Mouse (Mus musculus) liver, adult 2 months (tissue): ENCODE results near the gene Rbl1. TPM values are rescaled to one million over a fixed set of nuclear protein-coding genes. Genes with fewer than 3 reads are reported as not detected.

Experiments
- DNase-seq: peaks from one replicate; pipeline ENCODE4 v3.0.0-alpha.2; 2011; ENCODE audit warnings: low read depth, low spot score; ENCODE audit errors: extremely low read depth
- H3K27ac ChIP-seq: fragments of 200-500 bp; replicated peaks from 2 replicates; pipeline ENCODE4 v1.5.1; 2012; ENCODE audit warnings: low read depth, mild to moderate bottlenecking, control low read depth, inconsistent platforms, low read length; ENCODE audit not compliant: insufficient read depth
- H3K27me3 ChIP-seq: fragments of 200-500 bp; 2 replicates; pipeline ENCODE4 v1.6.1; 2012; ENCODE audit warnings: mild to moderate bottlenecking, moderate library complexity, low read length, inconsistent platforms; ENCODE audit not compliant: control insufficient read depth, insufficient read depth
- H3K36me3 ChIP-seq: fragments of 200-500 bp; 2 replicates; pipeline ENCODE4 v1.6.1; 2012; ENCODE audit warnings: low read length, inconsistent platforms; ENCODE audit not compliant: control insufficient read depth, insufficient read depth
- H3K4me1 ChIP-seq: fragments of 200-500 bp; 2 replicates; pipeline ENCODE4 v1.6.1; 2011; ENCODE audit warnings: low read length; ENCODE audit not compliant: control insufficient read depth, insufficient read depth
- H3K4me3 ChIP-seq: fragments of 200-500 bp; 2 replicates; pipeline ENCODE4 v1.5.1; 2011; ENCODE audit warnings: low read depth, mild to moderate bottlenecking, control low read depth, low read length, moderate library complexity; ENCODE audit not compliant: insufficient read depth
- H3K79me2 ChIP-seq: fragments of 200-500 bp; 2 replicates; pipeline ENCODE4 v1.6.1; 2012; ENCODE audit warnings: inconsistent platforms, mild to moderate bottlenecking, low read length, moderate library complexity; ENCODE audit not compliant: control insufficient read depth, insufficient read depth
- H3K9ac ChIP-seq: fragments of 200-500 bp; 2 replicates; pipeline ENCODE4 v1.6.1; 2012; ENCODE audit warnings: low read depth, mild to moderate bottlenecking, control low read depth, inconsistent platforms, low read length
- CTCF ChIP-seq: fragments of 200-500 bp; IDR thresholded peaks from 2 replicates; pipeline ENCODE4 v1.5.1; 2011; ENCODE audit warnings: low read depth, low read length, control low read depth
- POLR2A ChIP-seq: fragments of 200-500 bp; IDR thresholded peaks from 2 replicates; pipeline ENCODE4 v1.6.1; 2011; ENCODE audit warnings: low read length, control low read depth; ENCODE audit not compliant: insufficient read depth; ENCODE audit errors: extremely low read depth
- WGBS: fragments of 180-500 bp; shearing (Covaris S2); methylation state at CpG from one replicate; pipeline ENCODE4 v1.1.7; 2018; 5-methylcytosine and 5-hydroxymethylcytosine counted together
- polyA plus RNA-seq: library from polyadenylated mRNA; depleted of rRNA; stranded (reverse); fragments of >200 nt; gene quantifications from 2 replicates; pipeline ENCODE4 v1.2.3, GENCODE M21; 2012
- total RNA-seq: library from RNA; depleted of rRNA; stranded (reverse); fragments of >200 nt; gene quantifications from 2 replicates; pipeline ENCODE4 v1.2.3, GENCODE M21; 2014

Rbl1 gene
- total and polyA plus RNA-seq, 2 experiments, result 0.62 to 2.3 TPM

DNA sequence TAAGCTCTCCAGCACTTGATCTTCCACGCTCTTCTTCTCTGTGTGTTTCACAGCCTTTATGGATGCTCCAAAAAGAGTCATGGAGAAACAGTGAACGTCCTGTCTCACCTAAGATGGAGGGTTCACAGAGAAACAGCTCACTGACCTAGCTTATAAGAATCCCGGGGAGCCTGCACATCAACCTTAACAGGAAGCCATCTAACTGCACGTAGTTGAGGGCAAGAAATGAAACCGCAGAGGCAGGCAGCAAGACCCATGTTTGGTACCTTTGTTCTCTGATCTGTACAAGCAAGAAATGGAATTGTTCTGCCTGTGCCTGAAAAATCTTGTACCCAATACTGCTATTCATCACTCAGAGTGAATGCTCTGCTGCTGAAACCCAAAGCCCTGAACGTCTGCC is 15.8 kb upstream of the Rbl1 start:
- Histone ChIP-seq H3K4me3 (no peak overlapping the region), H3K36me3 (no peaks in the 10 kb centered on the region), H3K27me3 (0 out of 2 replicates have a peak, but pooled peaks cover 2% of the 10 kb centered on the region), H3K79me2 (no peaks in the 10 kb centered on the region), H3K9ac (no peak overlapping the region), H3K27ac (no peak overlapping the region), H3K4me1 (no peaks in the 10 kb centered on the region)
- TF ChIP-seq POLR2A, result no peak
- no peak for TF ChIP-seq CTCF
- DNase-seq, result no peak
- WGBS, result 80% methylated on average over 6 of the region's 6 CpGs

DNA sequence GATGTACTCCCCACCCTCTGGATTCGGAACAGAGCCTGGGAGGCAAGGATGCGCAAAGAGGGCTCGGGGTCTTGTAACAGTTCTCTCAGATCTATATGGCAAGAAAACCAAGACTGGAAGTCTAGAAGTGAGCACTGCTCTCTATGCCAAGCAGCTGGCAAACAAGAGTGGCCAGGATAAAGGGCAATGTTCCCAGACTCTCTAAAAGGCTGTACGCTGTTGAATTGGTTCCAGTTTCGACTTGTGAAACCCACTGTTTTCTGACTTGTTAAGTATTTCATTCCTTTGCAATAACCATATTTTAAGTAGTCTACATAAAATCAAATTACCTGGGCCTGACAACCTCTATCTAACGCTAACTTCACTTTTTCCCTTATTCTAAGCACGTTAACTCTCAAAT is 7.4 kb upstream of the Rbl1 start:
- H3K27me3 ChIP-seq, result no peaks in the 10 kb centered on the region
- no peaks in the 10 kb centered on the region for H3K4me1 ChIP-seq
- no peak overlapping the region for H3K27ac ChIP-seq
- no peak overlapping the region for H3K9ac ChIP-seq
- WGBS, result 78% methylated on average over 7 of the region's 7 CpGs
- TF ChIP-seq CTCF (no peak), POLR2A (no peak)
- H3K79me2 ChIP-seq, result no peaks in the 10 kb centered on the region
- DNase-seq, result peak; percentile 40
- no peaks in the 10 kb centered on the region for H3K36me3 ChIP-seq
- no peak overlapping the region for H3K4me3 ChIP-seq

- Histone ChIP-seq H3K79me2 (no peaks in the 10 kb centered on the region), H3K4me3 (peak overlapping the region; percentile 72), H3K27ac (no peak overlapping the region), H3K27me3 (no peaks in the 10 kb centered on the region), H3K36me3 (no peaks in the 10 kb centered on the region), H3K4me1 (peaks cover 3% of the 10 kb centered on the region; the same call in 1 of the 2 replicates), H3K9ac (peak overlapping the region; percentile 76)
- 1% methylated on average over 49 of the region's 49 CpGs for WGBS
- TF ChIP-seq POLR2A, result no peak
- TF ChIP-seq CTCF, result peak; percentile 54
- DNase-seq, result peak; percentile 23
These were observed 622 bp downstream of the Rbl1 start for GRCm38 (mm10) chr2:157203459-157204365.

DNA sequence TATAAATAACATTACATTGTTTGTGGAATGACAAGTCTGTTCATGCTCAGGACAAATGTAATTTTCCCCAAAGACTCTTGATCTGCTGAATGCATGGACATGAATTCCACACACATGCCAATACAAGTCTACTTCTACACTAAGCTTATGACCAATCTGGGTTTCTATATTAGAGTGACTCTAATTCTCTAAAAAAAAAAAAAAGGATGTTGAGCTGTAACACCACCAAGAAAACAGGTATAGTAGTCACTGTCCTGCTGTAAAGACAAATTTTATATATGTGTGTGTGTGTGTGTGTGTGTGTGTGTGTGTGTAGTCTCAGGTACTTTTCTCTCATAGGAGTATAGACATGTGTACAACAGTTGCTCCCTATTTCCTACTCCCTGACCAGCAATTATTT is 1.3 kb downstream of the Rbl1 start:
- Histone ChIP-seq H3K4me3 (no peak overlapping the region), H3K9ac (no peak overlapping the region), H3K36me3 (no peaks in the 10 kb centered on the region), H3K27me3 (no peaks in the 10 kb centered on the region), H3K79me2 (no peaks in the 10 kb centered on the region), H3K27ac (no peak overlapping the region), H3K4me1 (peaks cover 3% of the 10 kb centered on the region; the same call in 1 of the 2 replicates)
- TF ChIP-seq CTCF (no peak), POLR2A (no peak)
- no peak for DNase-seq

DNA sequence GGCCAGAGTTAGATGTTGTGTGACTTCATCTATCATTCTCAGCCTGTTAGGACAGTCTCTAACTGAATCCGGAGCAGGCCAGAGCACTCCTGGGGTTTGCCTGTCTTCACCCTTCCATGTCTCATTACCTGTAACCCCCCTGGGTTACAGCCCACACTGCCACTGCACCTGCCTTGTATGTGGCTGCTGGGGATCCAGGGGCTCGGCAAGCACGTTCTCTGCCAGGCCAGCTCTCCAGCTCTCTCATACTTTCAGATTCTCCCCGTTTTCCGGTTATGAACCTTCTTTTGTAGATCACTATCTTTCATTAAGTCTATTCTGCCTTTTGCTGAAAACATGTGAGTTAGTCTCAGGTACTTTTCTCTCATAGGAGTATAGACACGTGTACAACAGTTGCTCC is 2.0 kb downstream of the Rbl1 start:
- H3K4me1 ChIP-seq, result peaks cover 3% of the 10 kb centered on the region; the same call in 1 of the 2 replicates
- no peak for DNase-seq
- H3K27me3 ChIP-seq, result no peaks in the 10 kb centered on the region
- H3K27ac ChIP-seq, result no peak overlapping the region
- TF ChIP-seq CTCF (no peak), POLR2A (no peak)
- no peaks in the 10 kb centered on the region for H3K36me3 ChIP-seq
- no peaks in the 10 kb centered on the region for H3K79me2 ChIP-seq
- 88% methylated on average over 6 of the region's 6 CpGs for WGBS
- H3K4me3 ChIP-seq, result no peak overlapping the region
- H3K9ac ChIP-seq, result no peak overlapping the region
